ENCODE assay signal across 9 mouse cellular contexts in genomic region chr1:80630179-80631149, GRCm38 (mm10).
DNase-seq lines count a peak whose midpoint lies in the region; ATAC-seq lines count a peak whose summit lies in the region.
"Had no signal": no experiment of that assay in that cellular context is flagged by ENCODE, and none has a peak within 500 bp of the region (broad histone marks: within the 10 kb centered on the region; RNA-seq: fewer than 3 reads in every experiment).

No protein-coding gene starts in this region.

- 59% methylated on average over 5 of the region's 5 CpGs for WGBS in embryonic facial prominence, embryonic 11.5 days
- WGBS in hindbrain, embryonic 14.5 days, result 32% methylated on average over 5 of the region's 5 CpGs
- 28% methylated on average over 5 of the region's 5 CpGs for WGBS in midbrain, embryonic 16.5 days

- H3K9ac ChIP-seq in embryonic facial prominence, embryonic 11.5 days (replicated peaks; ENCODE audit: low read length), result no peak overlapping the region
- no peak overlapping the region for H3K9ac ChIP-seq in hindbrain, embryonic 14.5 days
- H3K9ac ChIP-seq in midbrain, embryonic 16.5 days (ENCODE audit: low read depth, low read length), result no peak overlapping the region
- H3K9ac ChIP-seq: liver, postnatal 0 days had no signal

- ATAC-seq in embryonic facial prominence, embryonic 11.5 days (replicated peaks; ENCODE audit: insufficient number of reproducible peaks, low FRiP score, low TSS enrichment, low read depth), result peak; percentile 67; the same call in 1 of the 2 replicates
- peak; percentile 66; the same call in 1 of the 2 replicates for ATAC-seq in hindbrain, embryonic 14.5 days (ENCODE audit: low FRiP score)
- ATAC-seq in midbrain, embryonic 16.5 days, result peak; percentile 84
- no peak for ATAC-seq in activated CD4-positive, CD25-positive, alpha-beta regulatory T cell, adult 4 months
- ATAC-seq: liver, postnatal 0 days had no signal

- no peak overlapping the region for H3K4me2 ChIP-seq in embryonic facial prominence, embryonic 11.5 days (ENCODE audit: low read depth, low read length)
- H3K4me2 ChIP-seq in hindbrain, embryonic 14.5 days (replicated peaks), result no peak overlapping the region
- H3K4me2 ChIP-seq in midbrain, embryonic 16.5 days (ENCODE audit: low read length), result no peak overlapping the region

- no peak overlapping the region for H3K4me3 ChIP-seq in embryonic facial prominence, embryonic 11.5 days (ENCODE audit: low read depth, low read length)
- H3K4me3 ChIP-seq in hindbrain, embryonic 14.5 days (replicated peaks; ENCODE audit: low read length), result no peak overlapping the region
- no peak overlapping the region for H3K4me3 ChIP-seq in midbrain, embryonic 16.5 days (ENCODE audit: low read depth, low read length)

- no peaks in the 10 kb centered on the region for H3K36me3 ChIP-seq in embryonic facial prominence, embryonic 11.5 days (replicated peaks; ENCODE audit: control insufficient read depth, insufficient read depth, low read depth, low read length)
- H3K36me3 ChIP-seq in hindbrain, embryonic 14.5 days (replicated peaks; ENCODE audit: control insufficient read depth, insufficient read depth), result no peaks in the 10 kb centered on the region
- H3K36me3 ChIP-seq in midbrain, embryonic 16.5 days (ENCODE audit: control insufficient read depth, insufficient read depth, low read length), result no peaks in the 10 kb centered on the region

- H3K27ac ChIP-seq in embryonic facial prominence, embryonic 11.5 days (replicated peaks; ENCODE audit: low read depth, low read length), result no peak overlapping the region
- H3K27ac ChIP-seq in hindbrain, embryonic 14.5 days, result peak overlapping the region; percentile 73
- peak overlapping the region; percentile 75 for H3K27ac ChIP-seq in midbrain, embryonic 16.5 days (ENCODE audit: low read length)

- peak; percentile 6 for DNase-seq in adrenal gland, postnatal 14 days
- DNase-seq in adrenal gland, postnatal 4 days (ENCODE audit: low spot score in 2 of 2), result no peak
- DNase-seq in embryonic facial prominence, embryonic 11.5 days (ENCODE audit: low spot score), result peak; percentile 74
- DNase-seq in hindbrain, embryonic 14.5 days (ENCODE audit: low spot score), result peak; percentile 68
- DNase-seq in MN1 (ENCODE audit: low spot score), result no peak
- no peak for DNase-seq in urinary bladder, postnatal 25 days (ENCODE audit: low spot score)
- DNase-seq: liver, postnatal 0 days had no signal

- H3K4me1 ChIP-seq in embryonic facial prominence, embryonic 11.5 days (ENCODE audit: control insufficient read depth, insufficient read depth, low read length), result no peaks in the 10 kb centered on the region
- peaks cover 14% of the 10 kb centered on the region for H3K4me1 ChIP-seq in hindbrain, embryonic 14.5 days (replicated peaks; ENCODE audit: control insufficient read depth, insufficient read depth, low read length)
- H3K4me1 ChIP-seq in midbrain, embryonic 16.5 days (ENCODE audit: control insufficient read depth, insufficient read depth, low read length), result peaks cover 10% of the 10 kb centered on the region

- H3K27me3 ChIP-seq in embryonic facial prominence, embryonic 11.5 days (ENCODE audit: control insufficient read depth, insufficient read depth, low read length), result no peaks in the 10 kb centered on the region
- no peaks in the 10 kb centered on the region for H3K27me3 ChIP-seq in hindbrain, embryonic 14.5 days (ENCODE audit: control insufficient read depth, insufficient read depth, low read length)
- no peaks in the 10 kb centered on the region for H3K27me3 ChIP-seq in midbrain, embryonic 16.5 days (ENCODE audit: control insufficient read depth, insufficient read depth, low read depth, low read length)

- H3K9me3 ChIP-seq in embryonic facial prominence, embryonic 11.5 days (replicated peaks; ENCODE audit: control insufficient read depth, low read length), result no peaks in the 10 kb centered on the region
- no peaks in the 10 kb centered on the region for H3K9me3 ChIP-seq in hindbrain, embryonic 14.5 days (ENCODE audit: control insufficient read depth, low read length)
- no peaks in the 10 kb centered on the region for H3K9me3 ChIP-seq in midbrain, embryonic 16.5 days (replicated peaks; ENCODE audit: control insufficient read depth, low read length, poor library complexity, severe bottlenecking)

Comparison
In these comparisons a context has a peak if more than half of its experiments do, and no peak if none do; other contexts are left out.
1. DNase-seq: peak in adrenal gland, postnatal 14 days (single experiment), embryonic facial prominence, embryonic 11.5 days (single experiment) and hindbrain, embryonic 14.5 days (single experiment); none in adrenal gland, postnatal 4 days (0 of 2), MN1 (single experiment) and urinary bladder, postnatal 25 days (single experiment).